Mouse (Mus musculus): ENCODE results near the gene Olfr530.

Olfr530 gene

DNA sequence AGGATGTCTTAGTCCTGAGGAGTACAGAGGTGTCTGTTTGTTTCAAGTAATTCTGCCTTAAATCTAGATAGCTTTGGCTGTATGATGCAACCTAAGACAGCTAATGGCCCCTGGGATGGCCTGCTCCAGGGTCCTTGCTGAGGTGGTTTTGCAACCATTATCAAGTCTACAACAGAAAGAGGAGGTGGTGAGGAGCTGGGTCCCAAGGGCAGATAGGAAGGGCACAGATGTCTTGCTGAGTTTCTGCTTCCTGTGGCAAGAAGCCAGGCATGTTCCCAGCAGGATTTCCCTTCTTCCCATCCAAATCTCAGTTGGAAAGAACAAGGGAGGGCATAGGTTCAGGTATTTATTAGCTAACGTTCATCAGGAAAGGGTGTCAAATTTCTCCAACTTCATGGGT, at the start of gene Olfr530:
Gene Olfr530, minus strand, starts transcription at position 101 of the 400 bp plus-strand sequence.
- DNase-seq (ENCODE audit: low read depth, low spot score) = no peak

DNA sequence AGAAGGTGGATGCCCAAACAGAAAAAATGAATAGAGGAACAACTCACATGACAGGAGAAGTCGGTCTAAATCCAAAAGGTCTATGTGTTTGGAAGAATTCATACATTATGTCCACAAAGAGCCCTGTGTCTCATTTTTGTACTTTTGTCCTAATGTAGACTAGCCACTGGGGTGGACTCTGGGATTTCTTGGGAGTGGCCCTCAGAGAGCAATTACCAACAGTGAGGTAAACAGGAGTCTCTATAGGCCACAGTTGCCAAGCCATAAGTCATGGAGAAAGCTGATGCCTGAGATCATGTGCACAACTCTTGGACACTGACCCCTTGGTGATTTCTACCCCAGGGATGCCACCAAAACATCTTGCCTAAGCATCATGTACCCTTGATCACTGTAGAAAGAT, 45.4 kb upstream of the Olfr530 start, which contains the start of gene Olfr532:
Gene Olfr532, minus strand, starts transcription at position 101 of the 400 bp plus-strand sequence.
- DNase-seq (ENCODE audit: low read depth, low spot score) = no peak

DNA sequence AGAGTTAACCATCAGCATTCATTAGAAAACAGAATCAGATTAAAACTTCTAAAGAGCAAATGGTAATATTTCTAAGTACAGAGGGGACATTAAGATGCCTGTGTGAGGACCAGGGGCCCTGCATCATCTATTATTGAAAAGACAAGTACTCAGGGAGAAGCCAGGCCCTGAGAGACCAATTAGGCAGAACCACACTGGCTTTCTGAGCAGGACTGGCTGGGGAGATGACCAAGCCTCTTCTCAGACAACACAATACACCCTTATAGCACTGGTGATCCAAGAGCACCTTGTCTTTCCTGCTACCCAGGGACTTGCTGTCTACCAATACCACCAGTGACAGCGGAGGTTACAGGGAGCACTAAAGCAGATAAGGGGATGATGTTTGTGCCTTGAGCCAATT, 26.7 kb upstream of the Olfr530 start, which contains the start of gene Olfr531:
Gene Olfr531, minus strand, starts transcription at position 101 of the 400 bp plus-strand sequence.
- no peak for DNase-seq (ENCODE audit: low read depth, low spot score)

DNA sequence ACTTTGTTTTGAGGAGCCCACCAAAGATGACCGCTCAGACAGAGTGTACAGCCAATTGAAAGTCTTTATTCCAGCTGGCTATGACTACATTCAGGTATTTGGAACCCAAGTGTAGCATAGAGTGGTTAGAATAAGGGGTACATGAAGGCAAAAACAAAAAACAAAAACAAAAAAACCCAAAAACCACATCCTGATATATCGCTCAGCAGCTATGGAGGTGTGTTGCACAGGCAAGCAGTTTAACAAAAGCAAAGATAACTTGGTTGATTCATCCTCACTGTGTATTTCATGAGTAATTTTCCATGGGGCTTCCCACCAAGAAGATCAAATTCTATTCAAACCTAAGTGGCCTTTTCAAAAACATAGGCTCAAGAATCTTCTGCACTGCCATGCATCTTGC, 780 bp upstream of the Olfr530 start:
- no peak for DNase-seq (ENCODE audit: low read depth, low spot score)

DNA sequence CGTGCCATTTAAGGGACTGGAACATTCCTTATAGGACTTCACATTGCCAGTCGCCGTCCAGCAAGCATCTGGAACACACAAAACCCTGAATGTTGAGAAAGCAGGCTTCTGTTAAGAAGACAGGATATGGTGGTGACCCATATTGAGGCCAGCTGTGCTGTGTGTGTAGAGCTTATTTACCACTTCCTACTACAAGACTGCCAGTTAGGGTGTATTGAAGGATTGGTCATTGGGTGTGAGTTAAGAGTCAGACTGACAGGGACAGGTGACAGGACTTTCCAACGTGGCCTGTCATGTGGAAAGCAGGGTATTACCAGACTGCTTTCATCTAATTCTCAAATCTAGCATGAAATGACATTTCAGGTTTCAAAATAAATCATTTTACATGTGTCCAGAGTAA, 1.8 kb downstream of the Olfr530 start:
- no peak for DNase-seq (ENCODE audit: low read depth, low spot score)

DNA sequence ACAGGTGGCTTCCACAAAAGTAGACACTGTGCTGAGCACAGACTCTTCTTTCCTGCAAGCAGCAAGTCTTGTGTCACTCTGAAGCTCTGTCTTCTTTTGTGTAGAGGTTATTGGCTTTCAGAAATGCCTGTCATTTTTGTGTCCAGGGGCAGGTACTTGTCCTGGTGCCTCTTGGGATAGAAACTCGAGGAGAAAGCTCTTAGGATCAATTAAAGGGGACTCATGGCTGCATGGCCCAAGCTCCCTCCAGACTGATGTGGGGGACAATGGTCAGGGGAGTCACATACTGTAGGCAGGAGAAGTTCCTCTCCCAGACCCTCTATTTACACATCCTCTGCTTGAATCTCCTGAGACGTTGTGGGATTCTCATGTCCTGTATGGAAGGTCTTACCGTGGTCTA, 14.6 kb downstream of the Olfr530 start, which contains the start of gene Olfr60:
Gene Olfr60, minus strand, starts transcription at position 101 of the 400 bp plus-strand sequence.
- DNase-seq (ENCODE audit: low read depth, low spot score) = no peak

DNA sequence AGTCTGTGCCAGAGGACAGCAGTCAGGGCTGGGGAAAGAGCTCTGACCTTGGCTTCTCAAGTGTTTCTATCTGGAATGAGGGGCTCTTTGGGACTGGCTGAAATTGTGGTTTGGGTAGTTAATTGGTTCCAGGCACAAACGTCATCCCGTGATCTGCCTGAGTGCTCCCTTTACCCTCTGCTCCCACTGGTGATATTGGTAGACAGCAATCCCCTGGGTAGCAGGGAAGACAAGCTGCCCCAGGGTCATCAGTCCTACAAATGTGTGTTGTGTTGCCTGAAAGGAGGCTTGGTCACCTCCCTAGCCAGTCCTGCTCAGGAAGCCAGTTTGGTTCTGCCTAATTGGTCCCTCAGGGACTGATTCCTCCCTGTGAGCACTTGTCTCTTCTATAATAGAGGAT, 42.4 kb downstream of the Olfr530 start, which contains the start of gene Olfr527:
Gene Olfr527, plus strand, starts transcription at position 301 of the 400 bp plus-strand sequence.
- DNase-seq (ENCODE audit: low read depth, low spot score) = no peak

DNA sequence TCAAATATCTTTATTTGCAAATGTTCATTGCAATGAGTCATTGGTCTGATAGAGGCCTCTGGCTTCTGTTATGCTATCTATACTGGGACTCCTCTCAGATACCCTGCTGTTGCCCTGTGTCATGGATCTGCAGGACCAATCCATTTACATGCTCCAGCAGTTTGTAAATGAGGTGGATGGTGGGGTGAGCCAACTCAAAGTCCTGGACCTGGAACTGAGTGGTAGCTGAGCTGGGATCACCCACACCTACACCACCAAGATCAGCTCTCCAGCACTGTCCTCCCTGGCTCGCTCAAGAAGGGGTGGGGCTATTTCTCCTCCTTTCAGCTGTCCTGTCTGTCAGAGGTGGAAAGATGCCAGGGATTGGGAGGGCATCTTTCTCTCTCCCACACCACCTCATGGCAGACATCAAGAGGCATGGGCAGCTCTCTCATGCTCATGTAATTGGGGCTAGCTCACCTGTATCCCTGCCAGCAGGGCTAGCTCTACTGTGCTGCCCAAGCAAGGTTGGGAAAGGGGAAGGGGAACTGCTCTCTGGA, 46.3 kb downstream of the Olfr530 start:
- no peak for DNase-seq (ENCODE audit: low read depth, low spot score)
